Comparison of ENCODE assay signal across 8 mouse cellular contexts in the genomic region with DNA sequence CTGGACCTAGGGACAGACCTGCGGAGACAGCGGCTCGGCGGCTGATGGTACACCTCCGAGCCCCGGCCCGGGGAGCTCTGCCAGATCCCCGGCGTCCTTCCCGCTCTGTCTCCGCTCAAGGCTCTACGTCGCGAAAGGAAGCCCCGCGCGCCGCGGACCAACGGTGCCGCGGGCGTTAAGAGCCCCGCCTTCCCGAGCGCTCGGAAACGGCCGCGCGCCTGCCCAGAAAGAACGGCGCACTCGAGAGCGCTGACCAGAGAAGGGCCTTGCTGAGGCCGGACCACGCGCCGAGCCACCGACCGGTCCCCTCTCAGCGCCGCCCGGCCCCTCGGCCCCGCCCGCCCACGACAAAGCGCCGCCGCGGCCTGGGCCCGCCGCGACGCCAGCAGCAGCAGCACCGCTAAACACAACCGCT. TPM values are rescaled to one million over a fixed set of nuclear protein-coding genes. Genes with fewer than 3 reads are reported as not detected.
DNase-seq lines count a peak whose midpoint lies in the region; ATAC-seq and TF ChIP-seq lines count a peak whose summit lies in the region.

No protein-coding gene starts in this region.

- H3K9ac ChIP-seq in heart, embryonic 16.5 days (ENCODE audit: low read length), result peak overlapping the region; percentile 93
- peak overlapping the region; percentile 93 for H3K9ac ChIP-seq in liver, postnatal 0 days (replicated peaks)
- peak overlapping the region; percentile 96 for H3K9ac ChIP-seq in stomach, embryonic 15.5 days

- peak; percentile 38 for ATAC-seq in heart, embryonic 16.5 days (replicated peaks; ENCODE audit: extremely low read depth, insufficient read depth, low FRiP score)
- peak; percentile 33 for ATAC-seq in liver, postnatal 0 days
- peak; percentile 45 for ATAC-seq in stomach, embryonic 15.5 days (ENCODE audit: insufficient read depth, low FRiP score, low read depth)

- peaks cover 13% of the 10 kb centered on the region for H3K36me3 ChIP-seq in heart, embryonic 16.5 days (ENCODE audit: control insufficient read depth, insufficient read depth)
- H3K36me3 ChIP-seq in liver, postnatal 0 days (replicated peaks; ENCODE audit: insufficient read depth, low read length), result peaks cover 19% of the 10 kb centered on the region
- peaks cover 15% of the 10 kb centered on the region for H3K36me3 ChIP-seq in stomach, embryonic 15.5 days

- peaks cover 12% of the 10 kb centered on the region for H3K4me1 ChIP-seq in heart, embryonic 16.5 days (ENCODE audit: control insufficient read depth, insufficient read depth, low read length)
- H3K4me1 ChIP-seq in liver, postnatal 0 days (ENCODE audit: insufficient read depth), result peaks cover 18% of the 10 kb centered on the region
- 0 out of 2 replicates have a peak, but pooled peaks cover 7% of the 10 kb centered on the region for H3K4me1 ChIP-seq in stomach, embryonic 15.5 days

- H3K4me2 ChIP-seq in heart, embryonic 16.5 days (ENCODE audit: low read depth, low read length), result peak overlapping the region; percentile 86
- H3K4me2 ChIP-seq in liver, postnatal 0 days (ENCODE audit: low read depth, low read length), result peak overlapping the region; percentile 73
- H3K4me2 ChIP-seq in stomach, embryonic 15.5 days, result peak overlapping the region; percentile 66

- peak; percentile 29 to 31 for DNase-seq in gastrocnemius, adult 8-10 months (ENCODE audit: low spot score in 2 of 2)
- no peak for DNase-seq in gastrocnemius, postnatal 14 days
- DNase-seq in 3T3-L1 (ENCODE audit: low read depth, low spot score), result peak; percentile 56
- peak; percentile 14 for DNase-seq in brain, embryonic 18.5 days (ENCODE audit: low read depth, low spot score)
- no peak for DNase-seq in liver, postnatal 0 days
- no peak for DNase-seq in adrenal gland, postnatal 10 days

- intact Hi-C loops in gastrocnemius, postnatal 14 days (cut with DNase I; ENCODE audit: low total_unique reads), result no loop called here

- no peak for TF ChIP-seq CTCF in liver, postnatal 0 days (IDR thresholded peaks at IDR 0.05; ENCODE audit: low read depth)

- no peaks in the 10 kb centered on the region for H3K27me3 ChIP-seq in heart, embryonic 16.5 days (ENCODE audit: control insufficient read depth, insufficient read depth, low read length)
- no peaks in the 10 kb centered on the region for H3K27me3 ChIP-seq in liver, postnatal 0 days (ENCODE audit: insufficient read depth, low read length)
- no peaks in the 10 kb centered on the region for H3K27me3 ChIP-seq in stomach, embryonic 15.5 days (replicated peaks)

- H3K4me3 ChIP-seq in heart, embryonic 16.5 days (ENCODE audit: low read length), result peak overlapping the region; percentile 95
- H3K4me3 ChIP-seq in liver, postnatal 0 days (ENCODE audit: low read depth, low read length), result peak overlapping the region; percentile 95
- peak overlapping the region; percentile 90 for H3K4me3 ChIP-seq in stomach, embryonic 15.5 days (replicated peaks)

- H3K9me3 ChIP-seq in heart, embryonic 16.5 days (replicated peaks; ENCODE audit: control insufficient read depth, low read length), result no peaks in the 10 kb centered on the region
- H3K9me3 ChIP-seq in liver, postnatal 0 days (ENCODE audit: low read length), result no peaks in the 10 kb centered on the region
- H3K9me3 ChIP-seq in stomach, embryonic 15.5 days, result no peaks in the 10 kb centered on the region

- H3K27ac ChIP-seq in heart, embryonic 16.5 days (ENCODE audit: low read length), result peak overlapping the region; percentile 97
- peak overlapping the region; percentile 98 for H3K27ac ChIP-seq in liver, postnatal 0 days (ENCODE audit: low read depth)
- peak overlapping the region; percentile 98 for H3K27ac ChIP-seq in stomach, embryonic 15.5 days

- TF ChIP-seq EP300 in liver, postnatal 0 days (IDR thresholded peaks at IDR 0.05; ENCODE audit: low read depth), result no peak

- WGBS in heart, embryonic 16.5 days, result under 1% methylated on average over 58 of the region's 58 CpGs
- WGBS in liver, postnatal 0 days (ENCODE audit: insufficient replicate concordance), result 0% methylated on average over 40 of the region's 58 CpGs
- under 1% methylated on average over 45 of the region's 58 CpGs for WGBS in stomach, embryonic 15.5 days

RNA-seq across cellular contexts. Expression of gene Ep400, which starts 0.5 kb away (rescaled TPM):
- 10 to 100 TPM; 18.9 to 23.7 (median 22.2) TPM for total RNA-seq in gastrocnemius, adult 8-10 months (2022)
- total RNA-seq in gastrocnemius, postnatal 14 days (2021), result 10 to 100 TPM; 29.4 to 34.3 TPM
- 26.0 and 28.9 TPM in 2 replicates for polyA plus RNA-seq in heart, embryonic 16.5 days (2015; fragmentation: Nextera tagmentation; extraction: Ambion mirVana)
- 9.3 and 10.6 TPM in 2 replicates for polyA plus RNA-seq in liver, postnatal 0 days (2015; fragmentation: Nextera tagmentation; extraction: Ambion mirVana)
- 29.8 and 46.2 TPM in 2 replicates for polyA plus RNA-seq in stomach, embryonic 15.5 days (2015; fragmentation: Nextera tagmentation; extraction: Ambion mirVana)
- 10 to 100 TPM; 64.7 to 76.0 TPM for total RNA-seq in adrenal gland, postnatal 10 days (2021)

RNA-seq across cellular contexts. Expression of gene Pus1, which starts 10.4 kb away (rescaled TPM):
- total RNA-seq in gastrocnemius, adult 8-10 months (2022), result 10 to 100 TPM; 11.5 to 14.0 (median 12.4) TPM
- total RNA-seq in gastrocnemius, postnatal 14 days (2021), result 10 to 100 TPM; 12.1 to 15.6 TPM
- polyA plus RNA-seq in heart, embryonic 16.5 days (2015; fragmentation: Nextera tagmentation; extraction: Ambion mirVana), result 31.3 and 33.9 TPM in 2 replicates
- polyA plus RNA-seq in liver, postnatal 0 days (2015; fragmentation: Nextera tagmentation; extraction: Ambion mirVana), result 16.9 and 19.0 TPM in 2 replicates
- polyA plus RNA-seq in stomach, embryonic 15.5 days (2015; fragmentation: Nextera tagmentation; extraction: Ambion mirVana), result 45.0 and 51.1 TPM in 2 replicates
- 10 to 100 TPM; 34.6 to 36.9 TPM for total RNA-seq in adrenal gland, postnatal 10 days (2021)

RNA-seq across cellular contexts. Expression of gene Ulk1, which starts 39.9 kb away (rescaled TPM):
- total RNA-seq in gastrocnemius, adult 8-10 months (2022), result 10 to 100 TPM; 46.3 to 64.6 (median 55.0) TPM
- 10 to 100 TPM; 26.0 to 37.2 TPM for total RNA-seq in gastrocnemius, postnatal 14 days (2021)
- 10.0 and 13.1 TPM in 2 replicates for polyA plus RNA-seq in heart, embryonic 16.5 days (2015; fragmentation: Nextera tagmentation; extraction: Ambion mirVana)
- 7.9 and 8.1 TPM in 2 replicates for polyA plus RNA-seq in liver, postnatal 0 days (2015; fragmentation: Nextera tagmentation; extraction: Ambion mirVana)
- 14.0 and 15.8 TPM in 2 replicates for polyA plus RNA-seq in stomach, embryonic 15.5 days (2015; fragmentation: Nextera tagmentation; extraction: Ambion mirVana)
- total RNA-seq in adrenal gland, postnatal 10 days (2021), result 10 to 100 TPM; 49.8 to 50.4 TPM

Comparison
In these comparisons a context has a peak if more than half of its experiments do, and no peak if none do; other contexts are left out.
1. DNase-seq: peak in gastrocnemius, adult 8-10 months (2 of 2), 3T3-L1 (single experiment) and brain, embryonic 18.5 days (single experiment); none in gastrocnemius, postnatal 14 days (single experiment), liver, postnatal 0 days (single experiment) and adrenal gland, postnatal 10 days (single experiment).
2. Peak in every context shown above with its lines, with median percentiles within 50 percentile points of each other: ATAC-seq, H3K27ac ChIP-seq, H3K4me2 ChIP-seq, H3K4me3 ChIP-seq and H3K9ac ChIP-seq.